Mouse (Mus musculus): Measurements from ENCODE around the gene Lonrf2. TPM values are rescaled to one million over a fixed set of nuclear protein-coding genes. Genes with fewer than 3 reads are reported as not detected.

Lonrf2 gene
- polyA plus RNA-seq, 1 experiment: 0.28 TPM

GRCm38 (mm10) chr1:38760424-38760823 is 76.1 kb downstream of the Lonrf2 start:
- Histone ChIP-seq H3K4me3 (ENCODE audit: control insufficient read depth, low read depth, low read length) (no peak overlapping the region), H3K36me3 (ENCODE audit: control insufficient read depth, insufficient read depth, low read length) (no peaks in the 10 kb centered on the region), H3K4me1 (ENCODE audit: control insufficient read depth, insufficient read depth, low read length) (peaks cover 2% of the 10 kb centered on the region), H3K27ac (ENCODE audit: control insufficient read depth, insufficient read depth, low read depth, low read length) (no peak overlapping the region), H3K27me3 (ENCODE audit: control insufficient read depth, insufficient read depth, low read length) (no peaks in the 10 kb centered on the region)
- TF ChIP-seq CTCF (IDR thresholded peaks at IDR 0.05; ENCODE audit: control insufficient read depth, insufficient read depth, insufficient replicate concordance, low read depth, low read length) (no peak), POLR2A (IDR thresholded peaks at IDR 0.05; ENCODE audit: control insufficient read depth, low read depth, low read length) (no peak)

- no peaks in the 10 kb centered on the region for H3K27me3 ChIP-seq (ENCODE audit: control insufficient read depth, insufficient read depth, low read length)
- TF ChIP-seq CTCF (IDR thresholded peaks at IDR 0.05; ENCODE audit: control insufficient read depth, insufficient read depth, insufficient replicate concordance, low read depth, low read length) (no peak), POLR2A (IDR thresholded peaks at IDR 0.05; ENCODE audit: control insufficient read depth, low read depth, low read length) (no peak)
- H3K4me1 ChIP-seq (ENCODE audit: control insufficient read depth, insufficient read depth, low read length): peaks cover 2% of the 10 kb centered on the region
- no peak overlapping the region for H3K27ac ChIP-seq (ENCODE audit: control insufficient read depth, insufficient read depth, low read depth, low read length)
- no peak overlapping the region for H3K4me3 ChIP-seq (ENCODE audit: control insufficient read depth, low read depth, low read length)
- no peaks in the 10 kb centered on the region for H3K36me3 ChIP-seq (ENCODE audit: control insufficient read depth, insufficient read depth, low read length)
Observed at GRCm38 (mm10) chr1:38757791-38758403, 78.6 kb downstream of the Lonrf2 start.

- no peaks in the 10 kb centered on the region for H3K36me3 ChIP-seq (ENCODE audit: control insufficient read depth, insufficient read depth, low read length)
- H3K4me3 ChIP-seq (ENCODE audit: control insufficient read depth, low read depth, low read length): no peak overlapping the region
- TF ChIP-seq POLR2A (IDR thresholded peaks at IDR 0.05; ENCODE audit: control insufficient read depth, low read depth, low read length) (no peak), CTCF (IDR thresholded peaks at IDR 0.05; ENCODE audit: control insufficient read depth, insufficient read depth, insufficient replicate concordance, low read depth, low read length) (no peak)
Observed at GRCm38 (mm10) chr1:38743863-38744262, 92.6 kb downstream of the Lonrf2 start.

More at GRCm38 (mm10) chr1:38743863-38744262, 92.6 kb downstream of the Lonrf2 start:
- Histone ChIP-seq H3K4me1 (ENCODE audit: control insufficient read depth, insufficient read depth, low read length) (no peaks in the 10 kb centered on the region), H3K27me3 (ENCODE audit: control insufficient read depth, insufficient read depth, low read length) (no peaks in the 10 kb centered on the region), H3K27ac (ENCODE audit: control insufficient read depth, insufficient read depth, low read depth, low read length) (no peak overlapping the region)

Other genes starting within 250 kb of the Lonrf2 start
- gene Aff3, start 171.8 kb downstream of the Lonrf2 start, polyA plus RNA-seq (2012; rRNA removed): 8.1 and 9.4 TPM in 2 replicates
- 1.7 TPM in 2 replicates for gene Chst10, start 61.5 kb upstream of the Lonrf2 start, polyA plus RNA-seq (2012; rRNA removed)
- gene Nms, start 102.4 kb upstream of the Lonrf2 start, polyA plus RNA-seq (2012; rRNA removed): not detected in 2 replicates
- gene Pdcl3, start 148.9 kb upstream of the Lonrf2 start, polyA plus RNA-seq (2012; rRNA removed): 6.6 and 8.1 TPM in 2 replicates

Data from testis, adult 2 months (tissue).